Mouse (Mus musculus) retina, embryonic 14.5 days (tissue): Measurements from ENCODE around the gene Nrf1.

Source experiments
- DNase-seq: peaks from one replicate; pipeline ENCODE4 v3.0.0-alpha.2; 2015; ENCODE audit warnings: low spot score

Gene Nrf1

GRCm38 (mm10) chr6:30047271-30048162, at the start of gene Nrf1:
Nrf1 (plus strand) TSS chr6:30047988.
- peak; percentile 91 for DNase-seq

GRCm38 (mm10) chr6:29998140-29998539, 49.6 kb upstream of the Nrf1 start:
- no peak for DNase-seq

- DNase-seq = no peak
These were observed 49.0 kb upstream of the Nrf1 start for GRCm38 (mm10) chr6:29998771-29999170.

- no peak for DNase-seq
These were observed 45.2 kb upstream of the Nrf1 start for GRCm38 (mm10) chr6:30002628-30003027.

GRCm38 (mm10) chr6:30005851-30006250, 41.9 kb upstream of the Nrf1 start:
- no peak for DNase-seq

GRCm38 (mm10) chr6:30009204-30009603, 38.6 kb upstream of the Nrf1 start:
- no peak for DNase-seq

- no peak for DNase-seq
These were observed 34.3 kb upstream of the Nrf1 start for GRCm38 (mm10) chr6:30013520-30013919.

- no peak for DNase-seq
These were observed 33.5 kb upstream of the Nrf1 start for GRCm38 (mm10) chr6:30014187-30014864.

GRCm38 (mm10) chr6:30021241-30021640, 26.5 kb upstream of the Nrf1 start:
- no peak for DNase-seq

GRCm38 (mm10) chr6:30021656-30022055, 26.1 kb upstream of the Nrf1 start:
- no peak for DNase-seq

- no peak for DNase-seq
These were observed 21.0 kb upstream of the Nrf1 start for GRCm38 (mm10) chr6:30026799-30027198.

GRCm38 (mm10) chr6:30028358-30028757, 19.4 kb upstream of the Nrf1 start:
- no peak for DNase-seq

- no peak for DNase-seq
These were observed 12.7 kb upstream of the Nrf1 start for GRCm38 (mm10) chr6:30035112-30035511.

GRCm38 (mm10) chr6:30041498-30041897, 6.3 kb upstream of the Nrf1 start:
- DNase-seq = no peak

GRCm38 (mm10) chr6:30042483-30042882, 5.3 kb upstream of the Nrf1 start:
- no peak for DNase-seq

GRCm38 (mm10) chr6:30048163-30048500, 344 bp downstream of the Nrf1 start:
- DNase-seq = no peak

GRCm38 (mm10) chr6:30048501-30049353, 939 bp downstream of the Nrf1 start:
- DNase-seq = peak; percentile 54

- no peak for DNase-seq
These were observed 5.3 kb downstream of the Nrf1 start for GRCm38 (mm10) chr6:30053116-30053515.

GRCm38 (mm10) chr6:30062544-30062943, 14.8 kb downstream of the Nrf1 start:
- no peak for DNase-seq

- DNase-seq = no peak
These were observed 17.6 kb downstream of the Nrf1 start for GRCm38 (mm10) chr6:30065369-30065768.

GRCm38 (mm10) chr6:30066746-30067145, 19.0 kb downstream of the Nrf1 start:
- no peak for DNase-seq

- no peak for DNase-seq
These were observed 24.7 kb downstream of the Nrf1 start for GRCm38 (mm10) chr6:30072476-30072875.
